Mouse (Mus musculus): ENCODE measurements around the gene Ralgapa2.

Ralgapa2 gene

GRCm38 (mm10) chr2:146290871-146291637 lies 221.1 kb downstream of the Ralgapa2 start:
- DNase-seq, result no peak

DNA sequence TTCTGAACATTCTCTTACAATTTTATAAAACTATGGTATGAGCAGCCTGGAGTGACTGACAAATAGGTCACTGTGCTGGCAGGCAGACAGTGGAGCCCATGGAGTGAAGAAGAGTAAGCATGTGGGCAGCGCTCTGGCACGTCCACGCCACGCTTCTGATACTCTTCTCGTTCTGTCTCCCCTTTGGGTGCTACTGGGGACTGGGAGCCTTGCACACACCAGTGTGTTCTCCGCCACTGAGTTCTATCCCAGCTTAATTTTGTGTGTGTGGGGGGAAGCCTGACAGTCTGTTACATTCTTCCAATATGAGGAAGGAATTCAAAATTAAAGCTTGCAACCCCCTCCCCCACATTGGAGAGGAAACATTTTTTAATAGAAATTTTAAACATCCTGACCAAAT lies 221.8 kb downstream of the Ralgapa2 start:
- no peak for DNase-seq

GRCm38 (mm10) chr2:146289394-146289793 lies 222.8 kb downstream of the Ralgapa2 start:
- no peak for DNase-seq

- DNase-seq, result no peak
These were observed 223.8 kb downstream of the Ralgapa2 start for GRCm38 (mm10) chr2:146288326-146288725.

DNA sequence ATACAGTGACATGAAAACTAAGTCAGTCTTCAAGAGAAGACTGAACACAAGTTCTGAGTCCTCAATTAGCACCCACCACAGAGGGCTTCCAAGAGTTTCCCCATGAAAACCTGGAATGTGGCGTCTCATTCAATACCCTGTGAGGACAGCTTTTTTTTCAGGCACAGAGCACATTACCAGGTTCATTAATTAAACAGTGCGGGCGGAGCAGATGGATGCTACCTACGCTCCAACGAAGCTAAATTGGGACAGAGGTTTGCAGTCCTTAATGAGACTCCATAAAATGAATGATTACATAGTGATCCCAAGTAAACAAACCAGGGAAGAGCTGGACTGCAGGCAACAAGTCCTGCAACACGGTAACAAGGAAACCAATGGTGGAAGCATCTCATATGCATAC lies 224.6 kb downstream of the Ralgapa2 start:
- DNase-seq, result no peak

GRCm38 (mm10) chr2:146281346-146281745 lies 230.8 kb downstream of the Ralgapa2 start:
- DNase-seq, result no peak

GRCm38 (mm10) chr2:146280921-146281274 lies 231.2 kb downstream of the Ralgapa2 start:
- DNase-seq, result no peak

DNA sequence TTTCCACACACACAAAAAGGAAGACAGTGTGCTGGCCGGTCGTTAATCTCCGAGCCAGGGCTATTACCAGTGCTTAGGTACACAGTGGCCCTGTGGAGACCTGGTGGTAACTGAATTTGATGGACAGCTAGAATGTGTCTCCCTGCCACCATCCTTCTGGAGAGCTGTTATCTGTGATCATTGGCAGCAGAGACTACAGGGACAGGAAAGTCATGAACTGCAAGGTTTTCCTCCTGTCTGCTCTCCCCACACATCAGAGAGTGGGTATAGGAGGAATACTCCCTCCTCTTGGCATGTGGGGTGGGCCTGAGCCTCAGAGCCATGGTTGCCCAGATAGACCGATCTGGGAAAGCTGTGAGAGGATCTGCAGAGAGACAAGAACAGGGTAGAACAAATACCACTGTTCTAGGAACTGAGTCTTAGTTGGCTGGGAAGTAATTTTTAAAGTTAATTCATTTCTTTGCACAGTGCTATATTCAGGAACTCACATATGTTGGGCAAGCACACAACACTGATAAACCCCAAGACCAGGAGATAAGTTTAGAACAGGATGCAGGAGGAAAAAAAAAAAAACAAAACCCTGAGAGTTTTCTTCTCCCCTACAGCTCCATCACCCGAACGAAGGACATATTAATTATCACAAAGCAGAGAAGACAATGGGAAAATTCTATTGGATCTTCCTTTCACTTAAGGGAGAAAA lies 231.8 kb downstream of the Ralgapa2 start:
- DNase-seq, result no peak

DNA sequence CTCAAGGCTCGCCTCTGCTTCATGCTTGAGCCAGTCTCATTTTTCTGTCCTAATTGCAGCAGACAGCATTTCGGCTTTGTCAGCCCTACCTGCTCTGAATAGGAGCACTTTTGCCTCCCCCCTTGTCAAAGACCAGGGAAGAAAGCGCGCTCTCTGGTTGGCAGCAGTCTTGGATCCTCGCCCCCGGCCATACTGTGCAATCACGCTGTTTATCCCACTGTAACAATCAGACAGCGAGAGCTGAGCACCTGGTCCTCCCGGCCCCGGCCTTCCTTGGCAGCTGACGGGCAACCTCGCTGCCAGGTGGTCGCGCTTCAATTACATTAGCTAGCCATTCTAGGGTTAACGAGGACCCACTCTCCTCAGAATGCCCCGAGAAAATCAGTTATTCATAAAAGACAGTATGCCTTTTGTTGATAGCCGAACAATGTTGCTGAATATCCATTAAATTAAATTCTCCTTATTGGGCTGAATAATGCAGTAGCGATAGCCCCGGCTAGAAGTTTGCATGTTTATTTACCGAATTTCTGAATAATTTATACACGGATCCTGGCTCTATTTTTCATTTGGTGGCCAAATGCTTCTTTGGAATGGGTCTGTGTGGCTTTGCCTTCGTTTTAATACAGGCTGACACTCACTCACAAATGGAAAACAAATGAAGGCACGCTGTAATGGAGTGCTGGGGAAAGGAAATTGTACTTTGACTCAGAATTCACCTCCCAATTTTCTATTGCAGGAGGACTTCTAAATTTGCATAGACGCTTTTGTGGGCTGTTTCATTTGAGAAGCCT lies 232.5 kb downstream of the Ralgapa2 start:
- no peak for DNase-seq

DNA sequence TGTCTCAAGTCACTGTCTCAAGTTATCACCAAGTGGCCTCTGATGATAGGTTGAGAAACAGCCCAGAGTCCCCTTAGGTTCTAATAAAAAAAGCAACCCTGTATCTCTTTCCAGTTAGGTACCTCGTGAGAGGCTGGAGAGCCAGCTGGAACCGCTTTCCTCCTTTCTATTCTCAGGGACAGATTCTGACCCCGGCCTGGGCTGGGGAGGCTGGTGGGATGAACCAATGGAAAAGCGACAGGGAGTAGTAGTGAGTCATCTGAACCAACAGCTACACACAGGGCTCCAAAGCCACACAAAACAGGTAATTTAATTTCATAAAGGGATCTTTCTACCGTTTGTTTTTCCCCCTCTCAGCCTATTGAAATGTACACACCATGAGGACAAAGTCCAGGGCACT lies 233.8 kb downstream of the Ralgapa2 start:
- DNase-seq, result no peak

DNA sequence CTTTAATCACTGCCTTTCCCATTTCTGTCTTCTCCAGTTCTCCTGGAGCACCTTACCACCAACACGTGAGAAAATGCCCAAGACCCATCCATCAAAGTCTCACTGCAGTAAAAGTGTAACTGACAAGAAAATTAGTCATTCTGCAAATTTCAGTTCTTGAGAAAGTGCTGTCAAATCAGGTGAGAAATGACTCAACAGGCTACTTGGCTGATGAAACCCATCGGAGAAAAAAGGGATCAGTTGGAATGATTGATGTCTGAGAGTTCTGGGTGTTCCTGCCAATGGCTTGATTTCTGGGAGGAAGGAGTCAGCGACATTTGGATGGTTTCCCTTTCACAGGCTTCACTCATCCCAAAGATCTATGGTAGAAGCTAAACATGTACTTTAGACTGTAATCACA lies 245.6 kb downstream of the Ralgapa2 start:
- DNase-seq, result no peak

GRCm38 (mm10) chr2:146265045-146265444 lies 247.1 kb downstream of the Ralgapa2 start:
- DNase-seq, result peak; percentile 6

DNA sequence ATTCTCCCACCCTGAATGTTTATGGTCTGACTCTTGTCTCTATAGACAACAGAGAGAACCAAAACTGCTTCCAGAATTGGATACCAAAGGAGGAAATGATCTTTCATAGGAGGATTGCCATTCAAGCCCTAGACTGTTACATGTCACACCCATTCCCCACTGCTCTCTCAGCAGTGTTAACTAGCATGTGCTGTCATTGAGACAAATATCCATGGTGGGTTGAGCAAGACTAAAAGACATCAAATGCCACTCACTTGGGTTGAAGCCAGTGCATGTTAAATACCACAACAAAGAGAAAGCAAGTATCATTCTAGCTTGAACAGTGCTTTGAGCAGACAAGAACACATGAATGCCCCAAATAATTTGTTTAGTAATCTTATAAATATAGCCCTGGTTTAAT lies 249.2 kb downstream of the Ralgapa2 start:
- DNase-seq, result no peak

GRCm38 (mm10) chr2:146262215-146262614 lies 249.9 kb downstream of the Ralgapa2 start:
- DNase-seq, result no peak

DNA sequence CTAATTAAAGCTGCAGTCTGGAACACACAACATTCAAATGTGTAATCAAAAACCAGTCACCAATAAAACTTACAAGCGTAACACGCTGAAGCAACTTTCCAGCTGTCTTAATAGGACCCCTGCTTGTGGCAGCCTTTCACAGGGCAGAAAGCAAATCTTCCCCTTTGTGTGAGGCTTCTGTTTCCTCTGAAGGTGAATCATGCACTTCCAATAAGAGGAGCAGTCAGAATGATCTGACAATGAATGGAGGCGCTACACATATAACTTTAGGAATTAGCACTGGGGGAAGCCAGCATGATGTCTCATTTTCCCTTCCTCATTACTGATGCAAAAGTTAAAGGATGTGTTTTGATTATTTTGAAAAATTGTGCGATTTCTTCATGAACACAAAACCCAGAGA lies 251.0 kb downstream of the Ralgapa2 start:
- no peak for DNase-seq

GRCm38 (mm10) chr2:146259787-146260560 lies 252.2 kb downstream of the Ralgapa2 start:
- no peak for DNase-seq

DNA sequence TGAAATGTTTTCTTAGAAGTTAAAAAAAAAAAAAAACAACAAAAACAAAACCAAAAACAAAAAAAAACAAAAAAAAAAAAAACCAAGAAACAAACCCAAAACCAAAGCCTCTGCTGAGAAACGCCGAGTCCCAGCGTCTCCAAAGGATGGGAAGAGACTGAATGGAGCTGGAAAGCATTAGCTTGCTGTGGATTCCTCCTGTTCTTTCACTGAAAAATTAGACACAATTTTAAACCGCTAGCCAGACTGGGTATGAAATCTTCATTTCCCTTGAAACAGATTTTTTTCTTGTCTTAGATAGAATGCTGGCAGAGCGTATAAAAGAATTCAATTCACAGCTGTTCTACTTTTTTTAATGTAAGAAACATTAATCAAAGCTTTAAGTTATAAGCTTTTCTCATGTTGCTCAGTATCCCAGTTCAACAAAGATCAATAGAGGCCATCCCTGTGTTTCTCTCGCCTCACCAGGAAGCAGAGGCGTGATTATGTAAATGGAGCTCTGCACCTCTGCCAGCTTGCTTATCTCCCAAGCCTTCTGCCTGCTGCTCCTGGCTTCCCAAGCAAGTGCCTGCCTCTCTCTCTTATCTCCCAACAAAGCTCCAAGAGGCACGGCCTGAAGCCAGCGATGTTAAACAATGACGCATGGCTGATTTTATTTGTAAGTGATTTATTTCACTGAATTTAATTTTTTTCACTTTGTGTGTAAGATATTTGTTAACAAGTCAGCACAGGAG lies 253.2 kb downstream of the Ralgapa2 start:
- no peak for DNase-seq

DNA sequence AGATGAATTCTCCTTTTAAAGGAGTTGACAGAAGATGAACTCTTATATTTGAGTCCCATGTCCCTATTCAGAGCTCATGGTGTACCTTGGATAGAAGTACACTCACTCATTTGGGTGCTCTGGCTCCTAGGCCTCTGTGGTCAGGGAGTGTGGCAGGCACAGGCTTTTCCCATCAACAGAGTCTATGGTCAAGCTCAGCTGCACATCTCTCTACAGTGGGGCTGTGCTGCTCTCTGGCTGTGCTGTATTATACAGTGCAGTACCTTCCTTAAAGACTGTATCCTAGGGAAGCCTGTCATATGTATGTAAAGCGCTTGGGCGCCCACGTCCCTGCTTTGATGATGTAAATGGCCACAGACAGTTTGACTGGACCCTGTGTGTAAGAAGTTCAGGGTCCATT lies 254.5 kb downstream of the Ralgapa2 start:
- DNase-seq, result no peak

DNA sequence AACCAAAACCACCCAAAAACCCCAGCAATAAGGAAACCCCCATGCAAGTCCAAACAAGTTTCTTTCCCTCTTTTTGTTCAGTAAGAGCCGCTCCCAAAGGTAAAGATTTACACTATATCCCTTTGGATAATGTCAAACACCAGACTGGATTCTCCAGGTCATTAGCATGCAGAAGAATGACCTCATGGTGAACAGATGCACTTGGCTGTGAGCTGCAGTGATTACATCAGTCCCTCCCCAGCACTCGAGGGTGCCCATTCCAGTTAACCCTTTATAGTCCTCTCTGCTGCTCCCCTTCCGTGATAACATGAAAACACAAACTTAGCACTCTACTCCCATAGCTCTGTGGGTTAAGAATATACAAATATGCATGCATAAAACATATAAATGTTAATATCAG lies 255.1 kb downstream of the Ralgapa2 start:
- no peak for DNase-seq

GRCm38 (mm10) chr2:146256321-146256875 lies 255.7 kb downstream of the Ralgapa2 start:
- DNase-seq, result no peak

- DNase-seq, result no peak
These were observed 256.5 kb downstream of the Ralgapa2 start for GRCm38 (mm10) chr2:146255636-146256035.

- no peak for DNase-seq
These were observed 257.8 kb downstream of the Ralgapa2 start for GRCm38 (mm10) chr2:146254387-146254786.
